Mouse (Mus musculus) gastrocnemius, adult 18-20 months (tissue): ENCODE data around the gene Olfr316. TPM values are rescaled to one million over a fixed set of nuclear protein-coding genes. Genes with fewer than 3 reads are reported as not detected.
"Not testable (repeated sequence)": the region's sequence is repeated elsewhere in the genome, so short reads cannot be mapped to it uniquely, and the experiment has no call there.

Experiments used
- DNase-seq: peaks from one replicate; pipeline ENCODE4 v3.0.0; 2021; ENCODE audit warnings: low spot score
- long read RNA-seq, 2 experiments: library from polyadenylated mRNA; stranded (forward); transcript quantifications; one replicate each; pipeline ENCODE4 v2.0.0; 2021
- total RNA-seq, 2 experiments: library from RNA; stranded (reverse); gene quantifications; 2 replicates each; pipeline ENCODE4 v1.2.3; 2021

Gene Olfr316
- not detected for total RNA-seq
- long read RNA-seq, experiment 1: 0 reads
- long read RNA-seq, experiment 2: 0 reads

DNA sequence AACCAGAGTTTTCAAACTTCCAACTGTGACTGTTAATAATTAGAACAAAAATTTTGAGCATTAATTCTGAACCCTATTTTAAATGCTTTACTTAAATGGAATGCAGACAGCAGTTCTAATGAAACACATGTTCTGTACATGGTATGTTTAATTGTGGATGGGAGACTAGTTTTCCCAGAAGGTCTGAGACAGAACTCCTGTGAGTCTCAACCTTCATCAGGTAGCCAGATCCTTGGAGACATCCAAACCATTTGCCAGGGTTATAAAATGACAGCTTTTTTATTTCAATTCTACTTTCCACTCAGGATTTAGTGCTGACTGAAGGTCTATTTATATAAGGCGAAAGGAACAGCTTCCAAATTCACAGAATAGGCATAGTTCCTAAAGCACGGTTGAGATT is at the start of gene Olfr316:
TSS of gene Olfr316 (plus strand) at position 301 of the 400 bp plus-strand sequence.
- no peak for DNase-seq

DNA sequence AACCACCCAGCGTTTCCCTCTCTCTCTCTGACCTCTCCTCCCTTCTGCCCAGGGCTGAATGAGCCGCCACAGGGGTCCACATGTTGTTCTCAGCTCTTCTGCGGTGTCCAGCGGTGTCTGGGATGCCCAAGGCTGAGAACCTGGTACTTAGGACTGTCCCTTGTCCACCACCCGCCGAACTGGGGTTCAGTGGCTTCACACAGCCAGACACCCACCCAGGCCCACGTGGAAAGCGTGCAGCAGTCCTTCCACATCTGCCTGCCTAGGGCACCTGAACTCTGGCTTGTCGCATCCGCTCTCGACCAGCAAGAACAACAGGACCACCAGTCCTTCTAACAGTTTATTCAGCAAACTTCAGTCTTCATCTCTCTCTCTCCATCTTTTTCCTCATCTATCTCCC is 43.4 kb upstream of the Olfr316 start:
- no peak for DNase-seq

DNA sequence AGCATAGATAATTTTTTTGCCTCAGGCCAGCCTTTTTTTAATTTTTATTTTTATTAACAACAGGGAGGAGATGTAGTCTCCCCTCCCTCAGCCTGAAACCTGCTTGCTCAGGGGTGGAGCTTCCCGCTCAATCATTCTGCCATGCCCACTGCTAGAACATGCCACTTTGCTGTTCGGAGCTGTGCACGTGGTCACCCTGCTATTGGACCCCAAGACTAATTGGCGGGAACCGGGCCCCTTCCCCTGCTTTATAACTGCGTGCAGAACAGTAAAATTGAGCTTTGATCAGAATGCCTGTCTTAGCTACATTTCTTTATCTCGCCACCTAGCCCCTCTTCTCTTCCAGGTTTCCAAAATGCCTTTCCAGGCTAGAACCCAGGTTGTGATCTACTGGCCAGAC is 34.8 kb upstream of the Olfr316 start:
- DNase-seq: not testable (repeated sequence)

DNA sequence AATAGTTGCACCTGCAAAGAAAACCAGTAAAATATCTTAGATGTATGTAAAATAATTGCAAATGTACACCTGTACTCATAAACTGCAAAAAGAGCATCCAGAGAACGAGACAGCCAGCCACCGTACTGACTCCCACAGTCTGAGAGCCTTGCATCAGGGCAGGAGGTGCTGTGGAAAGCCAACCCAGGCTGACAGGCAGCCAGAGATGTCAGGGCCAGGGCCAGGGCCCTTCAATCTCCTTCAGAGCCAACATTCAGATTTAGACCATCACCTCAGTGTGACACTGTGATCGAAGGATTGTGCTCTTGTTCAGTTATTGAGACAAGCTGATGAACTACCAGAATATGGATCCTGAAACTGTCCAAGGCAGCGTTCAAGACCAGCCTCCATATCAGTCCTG is 32.8 kb upstream of the Olfr316 start:
- DNase-seq: no peak

DNA sequence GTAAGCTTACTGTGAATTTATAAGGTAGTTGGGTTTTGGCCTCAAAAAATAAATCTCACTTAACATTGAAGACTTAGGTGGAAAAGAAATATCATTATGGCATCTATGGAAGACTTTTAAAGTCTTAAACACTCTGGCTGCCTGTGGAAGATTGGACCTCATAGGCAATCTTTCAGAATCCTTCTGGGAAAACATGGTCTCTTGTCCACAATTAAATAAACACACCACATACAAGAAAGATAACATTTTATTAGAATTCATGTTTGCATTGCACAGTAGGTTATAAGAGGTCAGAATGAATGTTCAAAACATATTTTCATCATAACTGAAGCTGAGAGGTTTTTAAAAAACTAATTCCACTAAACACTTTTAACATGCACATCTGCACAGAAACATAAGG is 28.6 kb upstream of the Olfr316 start, which contains the start of gene Olfr318:
TSS of gene Olfr318 (minus strand) at position 101 of the 400 bp plus-strand sequence.
- no peak for DNase-seq

DNA sequence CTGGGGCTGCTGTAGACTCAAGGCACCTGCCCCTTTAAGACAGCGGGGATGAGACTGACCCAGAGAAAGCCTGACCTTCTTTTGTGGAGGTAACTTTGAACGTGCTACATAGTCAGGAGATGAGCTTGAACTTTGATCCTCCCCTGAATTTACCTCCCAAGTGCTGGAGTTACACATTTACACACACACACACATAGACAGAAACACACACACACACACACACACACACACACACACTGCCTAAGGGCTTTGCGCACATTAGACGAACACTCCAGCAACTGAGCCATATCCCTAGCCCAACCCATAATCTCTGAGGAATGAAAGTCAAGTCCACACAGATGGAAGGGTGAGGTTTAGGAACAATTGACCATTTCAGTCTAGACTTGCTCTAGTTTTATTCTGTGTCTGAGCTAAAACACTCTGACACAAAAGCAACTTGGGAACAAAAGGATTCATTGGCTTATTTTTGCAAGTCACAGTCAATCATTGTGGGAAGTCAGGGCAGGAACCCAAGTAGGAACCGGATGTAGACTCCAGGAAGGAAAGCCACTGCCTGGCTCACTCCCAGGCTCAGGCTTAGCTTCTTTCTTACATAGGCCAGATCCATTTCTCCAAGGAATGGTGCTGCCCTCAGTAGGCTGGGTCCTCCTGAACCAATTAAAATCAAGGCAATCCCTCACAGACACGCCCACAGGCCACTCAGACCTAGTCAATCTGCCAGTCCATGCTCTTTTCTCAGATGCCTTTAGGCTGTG is 24.5 kb upstream of the Olfr316 start:
- DNase-seq: not testable (repeated sequence)

DNA sequence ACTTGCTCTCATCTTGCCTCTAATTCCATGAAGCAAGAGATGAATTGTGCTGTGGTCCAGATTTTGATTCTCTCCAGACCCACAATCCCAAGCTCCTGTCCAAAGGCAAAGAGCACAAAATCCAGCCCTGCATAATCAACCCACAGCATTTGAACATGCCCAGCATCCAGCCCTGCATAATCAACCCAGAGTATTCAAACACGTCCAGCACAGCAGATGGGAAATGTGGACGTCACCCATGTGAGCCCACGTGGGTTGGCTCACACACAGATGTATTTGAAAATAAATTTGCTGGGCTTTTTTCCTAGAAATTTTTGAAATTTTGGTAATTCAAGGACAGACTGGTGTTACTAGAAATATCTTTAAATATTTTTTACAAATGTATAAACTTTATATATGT is 19.2 kb upstream of the Olfr316 start:
- no peak for DNase-seq

DNA sequence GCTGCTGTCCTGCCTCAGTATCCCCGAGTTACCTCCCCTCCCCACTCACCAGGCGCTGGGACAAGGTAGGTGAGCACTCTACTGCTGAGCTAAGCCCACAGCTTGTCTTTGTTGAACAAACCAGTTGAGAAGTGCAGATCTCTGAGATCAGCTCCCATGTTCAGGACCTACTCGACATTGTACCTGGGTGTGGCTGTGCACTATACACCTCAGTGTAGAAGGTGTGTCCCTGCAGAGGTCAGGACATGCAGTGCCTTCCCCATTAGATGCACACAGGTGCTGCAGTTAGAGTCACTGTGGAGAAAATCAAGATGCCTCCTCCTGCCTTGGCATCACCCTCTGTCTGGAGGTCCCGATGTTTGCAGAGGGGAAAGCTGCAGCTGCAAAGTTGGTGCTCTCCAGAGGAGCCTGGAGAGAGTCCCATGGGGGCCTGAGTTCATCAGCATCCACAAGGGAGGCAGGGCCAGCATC is 13.7 kb upstream of the Olfr316 start, which contains the start of gene Olfr317:
TSS of gene Olfr317 (minus strand) at position 421 of the 471 bp plus-strand sequence.
- no peak for DNase-seq

DNA sequence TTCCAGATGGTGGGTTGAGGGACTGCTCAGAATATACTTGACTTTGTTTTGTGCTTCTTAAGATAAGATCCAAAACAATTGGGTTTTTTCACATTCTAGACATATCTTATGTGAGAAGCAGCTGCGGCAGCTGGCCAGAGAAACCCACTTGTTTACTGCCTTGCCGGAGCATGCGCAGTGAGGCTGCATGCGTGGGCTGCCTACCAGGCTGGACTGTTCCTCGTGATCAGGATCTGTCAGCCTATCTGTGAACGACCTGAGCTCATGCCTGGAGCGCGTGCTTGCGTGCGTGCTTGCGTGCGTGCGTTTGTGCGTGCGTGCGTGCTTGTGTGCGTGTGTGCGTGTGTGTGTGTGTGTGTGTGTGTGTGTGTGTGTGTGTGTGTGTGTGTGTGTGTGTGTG is 1.4 kb upstream of the Olfr316 start:
- not testable (repeated sequence) for DNase-seq

DNA sequence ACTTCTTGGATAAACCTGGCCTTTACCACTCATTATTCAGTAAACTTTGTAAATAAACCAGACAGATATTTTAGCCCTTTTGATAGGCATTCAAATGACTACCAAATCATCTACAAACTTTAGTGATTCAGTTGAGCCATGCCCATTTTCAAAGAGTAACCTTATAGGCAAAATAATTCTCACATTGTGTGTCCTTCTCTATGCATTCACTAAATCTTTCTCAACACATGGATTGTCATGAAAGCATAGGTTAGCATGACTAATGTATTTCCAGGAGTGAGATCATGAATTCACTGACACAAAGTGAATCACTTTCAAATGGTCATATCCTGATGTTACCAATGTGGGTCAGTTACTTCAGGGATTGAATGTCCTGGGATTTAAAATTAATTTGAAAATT is 20.4 kb downstream of the Olfr316 start, which contains the start of gene Olfr315:
TSS of gene Olfr315 (plus strand) at position 301 of the 400 bp plus-strand sequence.
- DNase-seq: no peak

DNA sequence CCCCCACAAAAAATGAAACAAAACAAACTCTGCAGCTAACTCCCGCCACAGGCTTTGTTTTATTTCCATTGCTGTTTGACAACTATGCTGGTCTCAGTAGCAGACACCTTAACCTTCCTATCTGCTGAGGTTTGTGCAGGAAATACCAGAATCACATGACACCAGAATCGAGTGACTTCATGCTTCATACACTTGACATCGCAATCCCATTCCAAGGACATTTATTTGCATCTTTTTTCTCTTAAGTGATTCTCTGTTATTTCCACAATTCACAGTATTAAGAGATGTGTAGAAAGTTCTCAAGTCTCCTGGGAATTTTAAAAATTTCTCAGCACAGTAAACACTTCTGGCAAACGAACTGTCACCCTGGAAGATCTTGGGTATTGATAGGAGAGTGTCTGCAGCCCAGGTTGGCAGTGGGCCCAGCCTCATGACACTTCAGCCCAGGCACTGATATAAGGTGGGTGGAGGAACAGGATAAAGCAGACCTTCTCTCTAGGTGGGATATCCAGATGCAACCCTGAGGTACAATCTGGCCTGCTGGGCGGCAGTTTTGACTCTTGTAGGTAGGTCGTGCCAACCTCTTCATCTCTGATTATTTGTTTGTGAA is 30.1 kb downstream of the Olfr316 start, which contains the start of gene Olfr314:
TSS of gene Olfr314 (plus strand) at position 473 of the 610 bp plus-strand sequence.
- no peak for DNase-seq

DNA sequence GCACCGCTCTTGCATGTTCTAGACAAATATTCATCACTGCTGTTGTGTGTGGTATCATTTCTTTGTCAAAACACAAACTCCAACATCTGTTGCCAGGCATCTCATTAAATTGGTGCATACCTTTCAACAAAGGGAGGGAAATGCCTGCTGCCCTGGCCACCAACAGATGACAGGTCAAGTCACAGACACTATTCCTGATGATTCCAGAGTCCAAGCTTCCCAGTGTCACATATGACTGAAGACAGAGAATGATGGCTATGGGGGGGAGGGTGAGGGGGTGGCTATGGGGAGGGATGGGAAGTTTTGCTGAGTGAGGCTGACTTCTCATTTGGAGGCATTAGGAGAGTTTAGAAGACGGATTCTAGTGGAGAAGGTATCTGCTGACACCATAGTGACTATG is 31.6 kb downstream of the Olfr316 start:
- no peak for DNase-seq

DNA sequence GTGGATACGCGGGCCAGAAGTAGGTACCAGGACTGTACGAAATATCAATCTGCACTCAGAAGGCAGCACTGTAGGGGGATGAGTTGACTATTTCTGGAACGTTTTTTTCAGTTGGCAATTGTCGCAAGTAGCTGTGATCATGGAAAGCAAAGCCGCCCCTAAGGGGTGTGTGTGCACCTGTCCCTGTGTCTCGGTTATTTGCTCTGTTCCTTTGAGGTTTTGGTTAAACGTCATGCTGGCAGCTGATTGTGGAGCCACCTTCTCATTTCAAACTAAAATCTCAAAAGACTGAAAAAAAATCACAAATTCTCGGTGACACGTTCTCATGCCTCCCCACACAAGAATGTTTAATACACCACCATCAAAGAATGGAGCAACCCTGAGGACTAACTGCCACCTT is 35.1 kb downstream of the Olfr316 start:
- DNase-seq: no peak

DNA sequence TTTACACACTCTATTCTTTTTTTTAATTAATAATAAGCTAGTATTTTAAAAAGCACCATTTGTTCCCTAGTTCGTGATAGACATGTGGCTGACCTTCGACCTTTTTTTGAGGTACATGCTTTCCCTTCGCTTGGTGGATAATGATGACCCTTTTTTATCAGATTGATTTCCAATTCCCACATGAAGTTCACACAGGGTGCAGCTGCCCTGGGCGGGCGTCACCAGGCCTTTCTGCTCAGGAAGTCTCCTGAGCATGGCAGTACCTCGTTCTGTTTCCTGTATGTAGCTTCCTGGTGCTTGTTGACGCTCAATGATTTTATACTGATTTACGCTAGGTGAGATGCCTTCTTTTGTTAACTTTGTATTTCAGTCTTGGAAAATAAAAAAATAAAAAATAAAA is 35.8 kb downstream of the Olfr316 start:
- DNase-seq: no peak

DNA sequence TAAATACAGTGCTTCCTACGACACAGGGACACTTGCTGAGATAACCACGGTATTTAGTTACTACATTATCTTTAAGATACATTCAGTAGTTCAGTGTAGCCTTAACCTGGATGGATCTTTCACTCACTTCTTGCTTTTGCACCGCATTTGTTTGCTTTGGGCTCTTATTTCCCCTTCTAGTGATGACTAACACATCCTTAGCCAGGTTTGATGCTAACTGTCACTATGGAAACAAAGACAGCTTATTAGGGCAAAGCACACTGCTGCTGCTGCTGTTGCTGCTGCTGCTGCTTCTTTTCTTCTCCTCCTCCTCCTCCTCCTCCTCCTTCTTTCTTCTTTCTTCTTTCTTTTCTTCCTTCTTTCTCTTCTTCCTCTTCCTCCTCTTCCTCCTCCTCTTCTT is 37.0 kb downstream of the Olfr316 start:
- no peak for DNase-seq

DNA sequence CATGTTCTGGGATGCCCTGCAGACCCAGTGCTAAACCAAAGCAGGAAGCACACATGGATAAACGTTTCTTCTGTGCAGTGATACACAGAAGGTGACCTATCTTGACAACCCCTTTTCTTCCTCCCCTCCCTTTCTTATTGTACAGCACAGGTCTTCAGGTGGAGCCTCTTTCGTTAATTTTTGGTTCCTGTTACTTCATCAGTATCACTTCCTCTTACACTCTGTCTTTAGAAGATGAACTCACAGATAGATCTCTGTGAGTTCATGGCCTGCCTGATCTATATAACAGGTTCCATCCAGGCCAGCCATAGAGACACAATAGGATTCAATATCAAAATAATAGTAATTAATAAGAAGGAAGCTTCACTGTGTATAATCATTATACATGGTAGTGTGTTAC is 37.5 kb downstream of the Olfr316 start:
- no peak for DNase-seq

DNA sequence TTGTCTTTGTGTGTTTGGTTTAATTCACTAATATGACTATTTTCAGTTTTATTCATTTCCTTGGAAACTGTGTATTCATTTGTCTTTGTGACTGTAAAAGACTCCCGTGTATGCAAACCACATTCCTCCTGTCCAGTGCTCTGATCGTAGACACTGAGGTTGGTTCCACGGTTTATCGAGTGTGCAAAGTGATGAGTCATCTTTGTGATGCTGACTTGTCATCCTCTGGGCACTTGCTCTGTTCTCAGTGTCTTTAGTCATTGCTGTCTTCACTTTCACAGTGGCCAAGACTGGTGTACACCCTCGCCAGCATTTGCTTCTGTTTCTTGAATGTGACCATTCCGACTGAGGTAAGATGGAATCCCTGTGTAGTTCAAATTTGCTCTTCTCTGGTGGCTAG is 38.1 kb downstream of the Olfr316 start:
- no peak for DNase-seq

DNA sequence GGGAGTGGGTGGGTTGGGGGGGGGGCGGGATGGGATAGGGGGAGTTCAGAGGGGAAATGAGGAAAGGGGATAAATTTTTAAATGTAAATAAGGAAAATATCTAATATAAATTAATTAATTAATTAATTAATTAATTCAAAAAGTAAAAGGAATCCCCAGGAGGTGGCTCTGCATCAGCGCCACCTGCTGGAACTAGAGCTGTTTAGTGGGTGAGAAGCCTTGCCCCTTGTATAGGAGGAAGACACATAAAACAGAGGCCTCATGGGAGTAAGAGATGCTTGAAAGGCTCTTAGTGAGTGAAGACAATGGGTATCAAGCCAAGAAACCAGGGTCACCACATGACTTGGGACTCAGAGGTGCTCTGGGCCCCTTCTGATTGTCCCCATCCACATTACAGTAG is 43.3 kb downstream of the Olfr316 start:
- no peak for DNase-seq

DNA sequence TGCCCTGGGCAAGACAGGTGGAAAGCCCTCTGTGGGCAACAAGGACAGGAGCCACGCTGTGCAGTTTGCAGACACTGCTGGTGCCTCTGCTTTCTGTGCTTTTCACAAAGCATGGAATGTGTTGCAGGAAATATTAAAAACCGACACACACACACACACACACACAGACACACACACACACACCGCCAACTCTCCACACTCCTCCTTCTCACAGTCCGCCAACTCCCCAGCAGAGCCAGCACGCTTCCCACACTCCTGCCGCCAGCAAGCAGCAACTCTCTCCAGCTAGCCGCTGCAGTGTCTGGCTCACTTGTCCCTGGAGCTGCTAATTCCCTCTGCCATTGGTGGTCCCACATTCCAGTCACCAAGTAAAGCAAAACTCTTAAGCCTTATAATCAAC is 44.3 kb downstream of the Olfr316 start:
- DNase-seq: no peak

DNA sequence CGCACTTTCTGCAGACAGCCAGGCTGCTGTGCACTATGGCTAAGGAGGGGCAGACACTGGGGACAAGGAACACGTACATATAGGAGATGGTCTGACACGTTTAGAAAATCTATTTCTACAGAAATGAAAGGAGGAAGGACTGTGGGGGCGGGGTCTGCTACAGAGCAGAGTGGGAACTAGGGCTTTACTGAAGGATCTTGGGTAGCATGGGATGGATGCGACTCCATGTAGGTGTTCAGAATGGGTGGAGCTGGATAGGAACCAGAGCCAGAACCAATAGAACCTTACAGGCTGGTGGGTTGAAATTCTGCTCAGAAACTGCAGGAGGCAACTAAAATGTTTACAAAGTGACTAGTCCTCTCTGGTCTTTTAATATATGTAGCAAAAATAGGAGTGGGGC is 47.2 kb downstream of the Olfr316 start:
- DNase-seq: no peak

DNA sequence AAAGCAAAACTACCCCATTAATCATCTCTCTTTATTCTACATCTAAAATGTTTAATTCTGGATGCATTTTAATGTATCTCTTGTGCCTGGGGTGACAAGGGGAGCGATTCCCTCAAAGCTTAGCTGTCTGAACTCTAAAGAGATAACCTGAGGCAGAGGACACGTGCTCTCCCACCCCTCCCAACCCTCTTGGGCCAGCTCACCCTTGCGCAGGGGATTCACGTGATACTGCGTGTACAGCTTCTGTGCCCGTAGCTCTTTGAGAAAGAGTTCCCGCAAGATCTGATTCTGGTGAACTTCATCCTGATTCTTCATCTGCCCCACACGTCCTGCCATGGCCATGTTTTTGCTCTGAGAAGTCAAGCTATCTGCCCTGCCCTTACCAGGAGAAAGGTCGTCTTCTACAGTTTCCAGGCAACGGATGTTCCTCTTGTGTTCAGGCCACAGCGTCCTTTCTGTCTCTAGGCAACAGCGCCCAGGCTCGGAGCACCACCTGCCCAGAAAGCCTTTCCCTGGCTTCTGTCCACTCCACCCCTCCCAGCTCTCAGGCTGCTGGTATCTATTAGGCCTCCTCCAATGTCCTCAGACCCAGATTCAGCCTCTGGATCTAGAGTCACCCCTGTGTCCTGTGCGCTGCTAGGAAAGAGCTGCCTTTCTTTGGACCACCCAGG is 49.2 kb downstream of the Olfr316 start, which contains the start of gene Fam183b:
TSS of gene Fam183b (minus strand) at position 403 of the 671 bp plus-strand sequence.
- no peak for DNase-seq

DNA sequence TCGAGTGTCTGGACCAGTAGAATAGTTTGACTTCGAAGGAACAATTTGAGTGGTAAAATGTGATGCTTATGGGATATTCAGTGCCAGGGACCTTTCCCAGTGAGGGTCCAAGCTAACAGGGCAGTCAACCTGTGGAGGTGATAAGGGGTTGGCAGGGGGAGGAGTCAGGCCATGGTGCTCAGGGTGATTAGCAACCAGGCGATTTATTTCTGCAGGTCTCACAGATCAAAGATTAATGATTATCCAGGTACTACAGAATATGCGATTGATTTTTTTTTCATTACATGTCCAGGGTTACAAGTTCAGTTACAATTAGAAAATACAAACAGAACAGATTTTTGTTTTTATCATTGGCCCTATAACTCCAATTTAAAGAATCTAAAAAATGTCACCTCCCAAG is 51.3 kb downstream of the Olfr316 start:
- no peak for DNase-seq
